Mouse (Mus musculus): ENCODE results near the gene Figla.

Gene Figla

DNA sequence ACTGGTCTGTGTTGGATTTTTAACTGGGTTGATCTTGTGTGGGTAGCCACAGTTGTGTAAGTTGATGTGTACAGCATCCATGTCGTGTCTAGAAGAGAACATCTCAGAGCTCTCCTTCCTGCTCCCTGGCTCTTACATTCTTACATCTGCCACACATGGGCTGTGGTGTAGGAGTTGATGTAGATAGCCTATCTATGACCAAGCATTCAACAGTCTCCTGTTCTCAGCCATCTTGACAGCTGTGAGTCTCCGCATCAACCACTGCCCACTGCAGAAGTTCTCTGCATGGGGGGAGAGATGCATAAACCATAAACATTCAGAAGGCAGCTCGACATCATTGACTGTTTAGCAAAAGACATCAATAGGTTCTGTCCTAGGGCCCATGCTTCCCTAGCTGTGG, 53.9 kb downstream of the Figla start:
- no peak for ATAC-seq (ENCODE audit: low TSS enrichment)

DNA sequence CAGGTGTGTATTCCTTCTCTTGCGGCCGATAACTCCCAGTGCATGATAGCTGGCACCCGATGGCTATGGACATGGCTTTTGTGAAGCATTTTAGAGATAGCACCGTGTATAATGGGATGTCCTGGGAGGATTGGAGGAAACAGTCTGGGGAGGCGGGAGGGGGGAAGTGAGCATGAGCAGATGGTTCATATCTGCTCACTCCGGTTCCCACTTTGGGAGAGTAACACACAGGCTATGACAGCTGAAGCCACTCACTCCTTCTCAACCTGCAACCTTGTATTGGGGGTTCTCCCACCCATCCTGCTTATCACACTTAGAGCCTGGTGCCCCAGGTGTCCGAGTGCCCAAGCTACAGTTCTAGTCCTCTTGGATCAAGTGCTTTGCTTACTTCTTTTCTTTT, 54.3 kb downstream of the Figla start:
- ATAC-seq (ENCODE audit: low TSS enrichment): no peak
